Mouse (Mus musculus) liver, adult 2 months (tissue): ENCODE measurements at regions not wholly inside any gene's neighbourhood (a gene's known extent, or its start where the extent isn't known, plus 50 kb on each side); places are given as distances from the start of the nearest gene placed in this dataset.

Source experiments
- DNase-seq: peaks from one replicate; pipeline ENCODE4 v3.0.0-alpha.2; 2011; ENCODE audit warnings: low read depth, low spot score; ENCODE audit errors: extremely low read depth
- H3K27ac ChIP-seq: fragments of 200-500 bp; replicated peaks from 2 replicates; pipeline ENCODE4 v1.5.1; 2012; ENCODE audit warnings: low read depth, mild to moderate bottlenecking, control low read depth, inconsistent platforms, low read length; ENCODE audit not compliant: insufficient read depth
- H3K27me3 ChIP-seq: fragments of 200-500 bp; 2 replicates; pipeline ENCODE4 v1.6.1; 2012; ENCODE audit warnings: mild to moderate bottlenecking, moderate library complexity, low read length, inconsistent platforms; ENCODE audit not compliant: control insufficient read depth, insufficient read depth
- H3K36me3 ChIP-seq: fragments of 200-500 bp; 2 replicates; pipeline ENCODE4 v1.6.1; 2012; ENCODE audit warnings: low read length, inconsistent platforms; ENCODE audit not compliant: control insufficient read depth, insufficient read depth
- H3K4me1 ChIP-seq: fragments of 200-500 bp; 2 replicates; pipeline ENCODE4 v1.6.1; 2011; ENCODE audit warnings: low read length; ENCODE audit not compliant: control insufficient read depth, insufficient read depth
- H3K4me3 ChIP-seq: fragments of 200-500 bp; 2 replicates; pipeline ENCODE4 v1.5.1; 2011; ENCODE audit warnings: low read depth, mild to moderate bottlenecking, control low read depth, low read length, moderate library complexity; ENCODE audit not compliant: insufficient read depth
- H3K79me2 ChIP-seq: fragments of 200-500 bp; 2 replicates; pipeline ENCODE4 v1.6.1; 2012; ENCODE audit warnings: inconsistent platforms, mild to moderate bottlenecking, low read length, moderate library complexity; ENCODE audit not compliant: control insufficient read depth, insufficient read depth
- H3K9ac ChIP-seq: fragments of 200-500 bp; 2 replicates; pipeline ENCODE4 v1.6.1; 2012; ENCODE audit warnings: low read depth, mild to moderate bottlenecking, control low read depth, inconsistent platforms, low read length
- CTCF ChIP-seq: fragments of 200-500 bp; IDR thresholded peaks from 2 replicates; pipeline ENCODE4 v1.5.1; 2011; ENCODE audit warnings: low read depth, low read length, control low read depth
- POLR2A ChIP-seq: fragments of 200-500 bp; IDR thresholded peaks from 2 replicates; pipeline ENCODE4 v1.6.1; 2011; ENCODE audit warnings: low read length, control low read depth; ENCODE audit not compliant: insufficient read depth; ENCODE audit errors: extremely low read depth
- WGBS: fragments of 180-500 bp; shearing (Covaris S2); methylation state at CpG from one replicate; pipeline ENCODE4 v1.1.7; 2018; 5-methylcytosine and 5-hydroxymethylcytosine counted together

DNA sequence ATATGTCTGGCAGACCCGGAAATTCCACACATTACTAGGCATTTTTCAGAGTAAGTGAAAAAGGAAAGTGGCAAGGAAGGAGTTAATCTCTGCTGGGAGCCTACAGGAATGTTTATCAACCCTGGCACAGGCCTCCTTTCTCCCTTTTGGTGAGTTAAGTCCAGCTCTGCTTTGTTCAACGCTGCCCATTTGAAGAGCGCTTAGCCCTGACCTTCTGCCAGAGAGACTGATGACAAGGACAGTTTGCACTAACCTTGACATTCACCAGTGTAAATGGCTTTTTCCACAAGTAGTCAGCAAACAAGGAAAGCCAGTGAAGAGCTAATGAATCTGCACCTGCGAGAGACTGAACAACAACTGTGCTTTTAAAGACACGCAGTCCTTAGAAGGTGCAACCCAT is 927.6 kb downstream of the Bcl11a start:
- Histone ChIP-seq H3K36me3 (no peaks in the 10 kb centered on the region), H3K4me3 (no peak overlapping the region), H3K9ac (no peak overlapping the region), H3K4me1 (no peaks in the 10 kb centered on the region), H3K79me2 (no peaks in the 10 kb centered on the region), H3K27ac (no peak overlapping the region), H3K27me3 (no peaks in the 10 kb centered on the region)
- no peak for TF ChIP-seq POLR2A
- no peak for TF ChIP-seq CTCF
- 20% methylated on average over 5 of the region's 5 CpGs for WGBS
- no peak for DNase-seq

DNA sequence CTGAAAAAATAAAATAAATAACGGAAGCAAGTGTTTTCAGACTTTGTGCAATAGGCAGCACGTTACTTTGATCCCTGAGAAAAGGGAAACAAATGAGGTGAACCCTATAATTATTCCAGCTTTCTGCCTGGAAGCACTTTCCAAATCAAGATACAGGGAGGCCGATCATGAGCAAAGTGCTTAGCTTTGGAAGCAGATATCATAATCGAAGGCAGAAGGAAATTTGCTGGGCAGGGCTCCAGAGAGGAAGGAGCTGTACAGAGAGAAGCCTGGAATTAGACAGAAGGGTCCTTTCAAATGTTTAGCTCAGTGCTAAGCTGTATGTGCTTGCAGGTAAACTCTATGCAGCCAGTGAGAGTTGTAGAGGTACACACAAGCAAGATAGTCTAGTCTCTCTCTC is 948.9 kb downstream of the Bcl11a start:
- Histone ChIP-seq H3K4me1 (no peaks in the 10 kb centered on the region), H3K27me3 (no peaks in the 10 kb centered on the region), H3K27ac (no peak overlapping the region), H3K79me2 (no peaks in the 10 kb centered on the region), H3K36me3 (no peaks in the 10 kb centered on the region), H3K4me3 (no peak overlapping the region), H3K9ac (no peak overlapping the region)
- WGBS, result 66% methylated on average over 4 of the region's 4 CpGs
- TF ChIP-seq CTCF (no peak), POLR2A (no peak)
- no peak for DNase-seq

- no peaks in the 10 kb centered on the region for H3K79me2 ChIP-seq
- no peak overlapping the region for H3K9ac ChIP-seq
- no peak overlapping the region for H3K4me3 ChIP-seq
- WGBS, result 49% methylated on average over 4 of the region's 4 CpGs
- no peak overlapping the region for H3K27ac ChIP-seq
- no peaks in the 10 kb centered on the region for H3K36me3 ChIP-seq
- no peak for TF ChIP-seq POLR2A
- TF ChIP-seq CTCF, result no peak
- H3K4me1 ChIP-seq, result no peaks in the 10 kb centered on the region
- H3K27me3 ChIP-seq, result no peaks in the 10 kb centered on the region
- DNase-seq, result no peak
These were observed 963.1 kb downstream of the Bcl11a start for GRCm38 (mm10) chr11:25040983-25041382.

DNA sequence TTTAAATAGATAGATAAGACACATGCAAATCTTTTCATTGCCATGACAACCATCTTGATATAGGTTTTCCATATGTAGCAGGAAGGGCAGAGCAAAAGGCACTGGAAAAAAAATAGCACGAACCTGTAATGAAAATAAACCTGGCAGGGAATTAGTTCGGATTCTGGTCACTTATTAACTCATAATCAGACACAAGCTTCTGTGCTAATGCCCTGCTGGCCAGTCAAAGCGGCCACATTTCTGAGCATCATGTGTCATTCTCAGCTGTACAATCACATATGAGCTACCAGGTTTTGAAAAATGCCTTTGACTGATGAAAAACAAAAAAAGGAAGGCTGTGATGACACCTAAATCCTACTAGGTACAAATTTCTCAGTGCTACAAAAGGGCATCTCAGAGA is 964.9 kb downstream of the Bcl11a start:
- H3K36me3 ChIP-seq, result no peaks in the 10 kb centered on the region
- WGBS, result 56% methylated on average over 3 of the region's 3 CpGs
- no peak overlapping the region for H3K4me3 ChIP-seq
- no peak for DNase-seq
- no peaks in the 10 kb centered on the region for H3K79me2 ChIP-seq
- no peaks in the 10 kb centered on the region for H3K27me3 ChIP-seq
- H3K9ac ChIP-seq, result no peak overlapping the region
- TF ChIP-seq CTCF (no peak), POLR2A (no peak)
- no peaks in the 10 kb centered on the region for H3K4me1 ChIP-seq
- H3K27ac ChIP-seq, result no peak overlapping the region

GRCm38 (mm10) chr11:25045339-25045738 is 967.5 kb downstream of the Bcl11a start:
- DNase-seq, result no peak
- no peaks in the 10 kb centered on the region for H3K36me3 ChIP-seq
- H3K4me1 ChIP-seq, result no peaks in the 10 kb centered on the region
- 71% methylated on average over 3 of the region's 3 CpGs for WGBS
- H3K27me3 ChIP-seq, result no peaks in the 10 kb centered on the region
- H3K4me3 ChIP-seq, result no peak overlapping the region
- no peak overlapping the region for H3K9ac ChIP-seq
- no peaks in the 10 kb centered on the region for H3K79me2 ChIP-seq
- no peak overlapping the region for H3K27ac ChIP-seq
- TF ChIP-seq POLR2A, result no peak
- TF ChIP-seq CTCF, result no peak

DNA sequence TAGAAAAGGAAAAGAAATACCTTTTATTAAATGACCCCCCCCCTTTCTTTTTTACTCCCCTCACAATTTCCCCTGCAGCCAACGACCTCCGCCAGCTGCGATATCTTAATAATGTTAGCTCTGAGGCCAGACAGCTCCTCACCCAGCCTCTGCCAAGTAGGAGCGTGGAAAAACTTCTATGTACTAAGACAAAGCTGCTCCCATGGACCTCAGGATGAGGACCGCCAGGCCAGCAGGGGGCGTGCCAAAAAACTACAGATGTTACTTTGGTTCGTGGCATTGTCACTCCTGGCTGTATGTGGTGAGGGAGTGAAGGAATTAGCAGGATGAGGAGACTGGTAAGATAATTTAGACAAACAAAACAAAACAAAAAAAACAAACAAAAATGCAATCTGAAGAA is 968.1 kb downstream of the Bcl11a start:
- TF ChIP-seq POLR2A (no peak), CTCF (0 out of 2 replicates have a peak, but pooled peaks have one; percentile 2)
- Histone ChIP-seq H3K36me3 (no peaks in the 10 kb centered on the region), H3K4me3 (no peak overlapping the region), H3K27me3 (no peaks in the 10 kb centered on the region), H3K4me1 (no peaks in the 10 kb centered on the region), H3K79me2 (no peaks in the 10 kb centered on the region), H3K9ac (no peak overlapping the region), H3K27ac (no peak overlapping the region)
- DNase-seq, result no peak
- WGBS, result 82% methylated on average over 7 of the region's 7 CpGs
